Mouse (Mus musculus) gastrocnemius, adult 8-10 months (tissue): ENCODE data around the gene Prrg4. TPM values are rescaled to one million over a fixed set of nuclear protein-coding genes. Genes with fewer than 3 reads are reported as not detected.
"Not testable (repeated sequence)": the region's sequence is repeated elsewhere in the genome, so short reads cannot be mapped to it uniquely, and the experiment has no call there.

Experiments used
- DNase-seq, 2 experiments: peaks; one replicate each; pipeline ENCODE4 v3.0.0; 2022; ENCODE audit warnings: low spot score in 2 of 2
- total RNA-seq, 4 experiments: library from RNA; stranded (reverse); gene quantifications; 2 replicates each; pipeline ENCODE4 v1.2.4; 2022

Prrg4 gene
- total RNA-seq, 4 experiments from 2014 or later = 0.27 to 0.38 (median 0.32) TPM

DNA sequence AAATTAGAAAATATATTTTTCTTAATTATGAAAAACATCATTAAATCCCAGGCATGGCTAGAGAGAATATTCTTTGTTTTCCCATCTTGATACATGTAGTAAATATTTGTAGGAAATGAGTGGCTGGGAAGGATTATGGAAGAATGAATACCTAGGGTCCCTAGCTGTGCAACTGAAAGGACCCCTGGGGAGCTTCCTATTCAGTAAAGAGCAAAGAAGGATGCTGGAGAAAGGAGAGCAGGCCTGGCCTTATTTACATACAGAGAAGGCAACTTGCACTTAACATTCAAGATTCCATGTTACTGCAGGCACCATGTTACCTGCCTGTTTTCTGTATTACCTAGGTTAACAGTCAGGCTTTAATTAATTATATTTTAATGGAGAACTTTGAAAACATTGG is 7.1 kb downstream of the Prrg4 start:
- no peak for DNase-seq

GRCm38 (mm10) chr2:104841736-104842135 is 7.9 kb downstream of the Prrg4 start:
- no peak for DNase-seq

DNA sequence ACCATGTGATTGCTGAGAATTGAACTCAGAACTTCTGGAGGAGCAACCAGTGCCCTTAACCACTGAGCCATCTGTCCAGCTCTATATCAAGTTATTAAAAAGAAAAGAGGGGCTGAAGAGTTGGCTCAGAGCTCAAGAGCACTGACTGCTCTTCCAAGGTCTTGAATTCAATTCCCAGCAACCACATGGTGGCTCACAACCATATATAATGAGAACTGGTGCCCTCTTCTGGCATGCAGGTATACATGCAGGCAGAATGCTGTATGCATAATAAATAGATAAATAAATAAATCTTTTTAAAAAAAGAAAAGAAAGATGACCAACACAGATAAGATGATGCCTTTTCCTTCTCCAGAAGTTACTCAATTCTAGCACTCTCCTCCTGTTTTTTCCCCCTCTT is 8.7 kb downstream of the Prrg4 start:
- no peak for DNase-seq

DNA sequence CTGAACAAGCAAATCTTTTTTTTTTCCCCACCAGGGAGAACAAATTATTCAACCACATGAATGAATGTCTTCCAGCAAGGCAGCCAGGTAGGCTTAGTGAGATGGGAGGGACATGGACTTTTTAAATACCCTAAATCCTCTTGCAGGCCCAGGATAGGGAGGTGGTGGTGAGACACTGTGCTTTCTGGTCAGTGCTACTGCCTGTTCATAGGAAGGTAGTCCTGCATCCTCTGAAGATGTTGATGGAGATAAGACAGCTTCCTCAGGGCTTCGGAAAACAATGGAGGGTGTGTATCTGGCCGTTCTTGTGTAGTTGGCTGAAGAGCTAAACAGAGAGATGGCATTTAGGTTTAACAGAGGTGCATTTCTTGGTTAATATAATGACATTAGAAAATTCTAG is 17.2 kb downstream of the Prrg4 start:
- DNase-seq = no peak

GRCm38 (mm10) chr2:104826191-104826590 is 23.5 kb downstream of the Prrg4 start:
- DNase-seq = no peak

DNA sequence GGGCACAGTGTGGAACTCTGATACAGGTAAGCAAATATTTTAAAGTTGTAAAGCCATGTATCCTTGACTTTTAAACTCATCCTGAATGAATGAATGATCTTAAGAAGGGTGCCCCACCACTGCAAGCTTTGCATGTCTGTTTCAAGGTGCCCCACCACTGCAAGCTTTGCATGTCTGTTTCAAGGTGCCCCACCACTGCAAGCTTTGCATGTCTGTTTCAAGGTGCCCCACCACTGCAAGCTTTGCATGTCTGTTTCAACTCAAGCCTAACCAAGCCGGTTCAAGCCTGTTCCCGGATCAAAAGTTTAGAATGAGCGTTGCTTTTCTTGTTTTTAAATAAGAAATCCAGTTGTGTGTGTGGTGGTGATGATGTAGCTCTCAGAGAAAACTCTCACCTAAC is 30.9 kb downstream of the Prrg4 start:
- not testable (repeated sequence) for DNase-seq

- DNase-seq = no peak
Measured at GRCm38 (mm10) chr2:104817555-104818330, 31.9 kb downstream of the Prrg4 start.

GRCm38 (mm10) chr2:104816866-104817439 is 32.7 kb downstream of the Prrg4 start:
- DNase-seq = peak; percentile 85 to 91

DNA sequence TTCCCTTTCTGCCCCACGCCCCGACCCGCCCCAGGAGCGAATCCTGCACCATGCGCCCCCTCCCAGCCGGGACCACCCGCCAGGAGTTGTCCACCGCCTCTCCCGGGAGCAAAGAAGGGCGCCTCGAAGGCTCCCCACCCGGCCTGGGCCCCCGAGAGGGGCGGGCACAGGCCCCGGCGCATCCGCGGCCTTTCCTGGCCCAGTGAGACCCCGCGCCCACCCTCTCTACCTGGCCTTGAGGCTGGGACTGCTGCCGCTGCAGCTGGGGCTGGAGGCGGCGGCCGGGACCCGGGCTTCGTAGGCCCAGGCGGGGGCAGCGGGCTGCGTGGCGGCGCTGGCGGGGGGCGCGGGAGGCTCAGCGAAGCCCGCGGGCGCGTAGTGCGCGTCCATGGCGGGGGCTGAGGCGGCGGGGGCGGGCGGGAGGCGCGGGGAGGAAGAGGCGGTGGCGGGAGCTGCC is 33.3 kb downstream of the Prrg4 start, which contains the start of gene Qser1:
Gene Qser1 (minus strand): TSS at position 390 of the 457 bp plus-strand sequence.
- DNase-seq = no peak

GRCm38 (mm10) chr2:104815561-104816370 is 33.9 kb downstream of the Prrg4 start:
- peak in 1 of 2 experiments; percentile 6 for DNase-seq

DNA sequence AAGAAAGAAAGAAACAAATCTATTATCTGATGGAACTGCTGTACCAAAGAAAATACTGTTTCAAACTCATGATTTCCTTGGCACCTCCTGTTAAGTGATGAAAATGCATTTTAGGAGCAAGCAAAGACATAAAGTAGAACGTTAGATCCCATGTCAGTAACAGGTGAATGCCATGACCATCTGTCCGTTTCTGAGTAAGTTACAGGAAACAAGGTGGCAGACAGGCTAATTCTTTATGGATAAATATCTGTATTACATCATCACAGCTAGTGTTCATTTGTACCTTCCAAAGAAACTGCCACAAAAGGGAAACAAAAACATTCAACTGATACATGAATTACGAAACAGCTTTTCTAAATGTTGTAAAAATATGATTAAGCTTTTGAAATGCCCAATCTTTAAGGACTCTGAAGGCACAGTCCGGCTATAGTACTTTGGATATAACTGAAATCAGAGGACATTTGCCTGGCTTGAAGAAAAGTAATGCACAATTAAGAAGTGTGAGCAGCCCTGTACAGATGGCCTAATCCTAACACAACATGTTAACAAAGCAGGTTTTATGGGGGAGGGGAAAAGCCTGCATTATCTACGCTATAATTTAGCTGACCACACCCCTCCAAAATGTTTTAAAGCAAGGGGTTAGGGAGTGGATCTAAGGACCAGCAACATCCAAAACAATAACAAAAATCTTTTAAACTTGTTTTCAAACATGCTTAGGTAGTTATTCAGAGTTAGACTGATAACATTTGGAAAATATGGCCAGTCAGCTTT is 35.3 kb downstream of the Prrg4 start:
- no peak for DNase-seq

DNA sequence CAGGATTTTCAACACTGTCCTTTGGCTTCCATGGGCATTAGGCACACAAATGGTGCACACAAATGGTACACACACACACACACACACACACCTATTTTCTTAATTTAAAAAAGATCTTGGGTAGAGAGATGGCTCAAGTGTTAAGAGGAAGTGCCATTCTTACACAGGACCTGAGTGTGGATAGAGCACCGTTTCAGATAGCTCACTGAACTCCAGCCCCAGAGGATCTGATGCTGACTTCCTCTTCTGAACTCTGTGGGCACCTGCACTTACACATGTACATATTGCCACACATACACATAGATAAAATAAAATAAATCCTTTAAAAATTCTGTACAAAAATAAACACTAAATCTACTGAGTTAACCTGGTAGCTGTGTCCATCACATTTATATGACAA is 44.2 kb downstream of the Prrg4 start:
- no peak for DNase-seq

Other genes with a start within 250 kb of the Prrg4 start
- 10 to 100 TPM in 1 of 4 experiments, 1 to 10 TPM in 3; 8.7 to 11.7 (median 9.2) TPM for gene Tcp11l1, start 137.7 kb downstream of the Prrg4 start, total RNA-seq
- gene Pin1rt1, start 133.5 kb downstream of the Prrg4 start, total RNA-seq = not detected
- gene Depdc7, start 107.0 kb downstream of the Prrg4 start, total RNA-seq = 1 to 10 TPM; 1.4 to 2.9 (median 2.5) TPM
- 10 to 100 TPM; 62.5 to 83.1 (median 69.3) TPM for gene Qser1, start 33.1 kb downstream of the Prrg4 start, total RNA-seq
- 1 to 10 TPM; 2.0 to 4.5 (median 4.2) TPM for gene Ccdc73, start 17.9 kb upstream of the Prrg4 start, total RNA-seq
- gene Eif3m, start 167.2 kb upstream of the Prrg4 start, total RNA-seq = 100 to 1,000 TPM in 3 of 4 experiments, 10 to 100 TPM in 1; 97.1 to 112 (median 104) TPM
- not detected for gene Gm11060, start 242.1 kb upstream of the Prrg4 start, total RNA-seq